Mouse (Mus musculus): ENCODE results near the gene Coro2b. TPM values are rescaled to one million over a fixed set of nuclear protein-coding genes. Genes with fewer than 3 reads are reported as not detected.

Gene Coro2b
- total and polyA plus RNA-seq, 2 experiments from 2014 or later, result 22.8 to 36.2 TPM

- WGBS, result 40% methylated on average over 7 of the region's 7 CpGs
- Histone ChIP-seq H3K9ac (replicated peaks; ENCODE audit: low read length, poor library complexity, severe bottlenecking) (no peak overlapping the region), H3K9me3 (ENCODE audit: low read length) (no peaks in the 10 kb centered on the region), H3K4me2 (ENCODE audit: low read depth, low read length, poor library complexity, severe bottlenecking) (no peak overlapping the region), H3K4me3 (ENCODE audit: low read depth, low read length) (no peak overlapping the region), H3K4me1 (ENCODE audit: insufficient read depth, low read length) (peaks cover 9% of the 10 kb centered on the region; the same call in 1 of the 2 replicates), H3K27ac (ENCODE audit: low read depth, low read length) (no peak overlapping the region), H3K27me3 (ENCODE audit: insufficient read depth, low read length) (no peaks in the 10 kb centered on the region), H3K36me3 (ENCODE audit: insufficient read depth, low read length) (no peaks in the 10 kb centered on the region)
- ATAC-seq (ENCODE audit: low FRiP score) (no peak), DNase-seq (ENCODE audit: low spot score) (peak; percentile 62)
- TF ChIP-seq CTCF (IDR thresholded peaks at IDR 0.05), result peak; percentile 71
Observed at GRCm38 (mm10) chr9:62553366-62553940, 16.6 kb upstream of the Coro2b start.

GRCm38 (mm10) chr9:62551531-62551930 is 14.7 kb upstream of the Coro2b start:
- H3K36me3 ChIP-seq (ENCODE audit: insufficient read depth, low read length), result no peaks in the 10 kb centered on the region
- no peak overlapping the region for H3K9ac ChIP-seq (replicated peaks; ENCODE audit: low read length, poor library complexity, severe bottlenecking)
- DNase-seq (ENCODE audit: low spot score), result no peak
- ATAC-seq (ENCODE audit: low FRiP score), result no peak
- H3K27ac ChIP-seq (ENCODE audit: low read depth, low read length), result no peak overlapping the region
- 92% methylated on average over 3 of the region's 3 CpGs for WGBS
- H3K4me3 ChIP-seq (ENCODE audit: low read depth, low read length), result no peak overlapping the region
- no peak overlapping the region for H3K4me2 ChIP-seq (ENCODE audit: low read depth, low read length, poor library complexity, severe bottlenecking)
- no peaks in the 10 kb centered on the region for H3K27me3 ChIP-seq (ENCODE audit: insufficient read depth, low read length)
- no peak for TF ChIP-seq CTCF (IDR thresholded peaks at IDR 0.05)
- H3K4me1 ChIP-seq (ENCODE audit: insufficient read depth, low read length), result peaks cover 9% of the 10 kb centered on the region; the same call in 1 of the 2 replicates
- no peaks in the 10 kb centered on the region for H3K9me3 ChIP-seq (ENCODE audit: low read length)

- no peak overlapping the region for H3K27ac ChIP-seq (ENCODE audit: low read depth, low read length)
- H3K9me3 ChIP-seq (ENCODE audit: low read length), result no peaks in the 10 kb centered on the region
- peak; percentile 76 for TF ChIP-seq CTCF (IDR thresholded peaks at IDR 0.05)
- H3K9ac ChIP-seq (replicated peaks; ENCODE audit: low read length, poor library complexity, severe bottlenecking), result no peak overlapping the region
- DNase-seq (ENCODE audit: low spot score) (peak; percentile 58), ATAC-seq (ENCODE audit: low FRiP score) (no peak)
- no peaks in the 10 kb centered on the region for H3K27me3 ChIP-seq (ENCODE audit: insufficient read depth, low read length)
- H3K36me3 ChIP-seq (ENCODE audit: insufficient read depth, low read length), result no peaks in the 10 kb centered on the region
- H3K4me3 ChIP-seq (ENCODE audit: low read depth, low read length), result no peak overlapping the region
- H3K4me2 ChIP-seq (ENCODE audit: low read depth, low read length, poor library complexity, severe bottlenecking), result no peak overlapping the region
- WGBS, result 53% methylated on average over 11 of the region's 11 CpGs
- H3K4me1 ChIP-seq (ENCODE audit: insufficient read depth, low read length), result peaks cover 9% of the 10 kb centered on the region; the same call in 1 of the 2 replicates
Observed at GRCm38 (mm10) chr9:62550661-62551093, 13.8 kb upstream of the Coro2b start.

- no peaks in the 10 kb centered on the region for H3K27me3 ChIP-seq (ENCODE audit: insufficient read depth, low read length)
- no peak overlapping the region for H3K4me3 ChIP-seq (ENCODE audit: low read depth, low read length)
- no peak overlapping the region for H3K4me2 ChIP-seq (ENCODE audit: low read depth, low read length, poor library complexity, severe bottlenecking)
- peaks cover 5% of the 10 kb centered on the region; the same call in 1 of the 2 replicates for H3K4me1 ChIP-seq (ENCODE audit: insufficient read depth, low read length)
- ATAC-seq (ENCODE audit: low FRiP score) (no peak), DNase-seq (ENCODE audit: low spot score) (peak; percentile 93)
- no peaks in the 10 kb centered on the region for H3K36me3 ChIP-seq (ENCODE audit: insufficient read depth, low read length)
- peak; percentile 99 for TF ChIP-seq CTCF (IDR thresholded peaks at IDR 0.05)
- H3K9ac ChIP-seq (replicated peaks; ENCODE audit: low read length, poor library complexity, severe bottlenecking), result no peak overlapping the region
- under 1% methylated on average over 8 of the region's 8 CpGs for WGBS
- no peak overlapping the region for H3K27ac ChIP-seq (ENCODE audit: low read depth, low read length)
- no peaks in the 10 kb centered on the region for H3K9me3 ChIP-seq (ENCODE audit: low read length)
Observed at GRCm38 (mm10) chr9:62549809-62550208, 13.0 kb upstream of the Coro2b start.

- no peaks in the 10 kb centered on the region for H3K36me3 ChIP-seq (ENCODE audit: insufficient read depth, low read length)
- H3K9me3 ChIP-seq (ENCODE audit: low read length), result no peaks in the 10 kb centered on the region
- ATAC-seq (ENCODE audit: low FRiP score) (no peak), DNase-seq (ENCODE audit: low spot score) (no peak)
- TF ChIP-seq CTCF (IDR thresholded peaks at IDR 0.05), result no peak
- H3K27me3 ChIP-seq (ENCODE audit: insufficient read depth, low read length), result no peaks in the 10 kb centered on the region
- 0 out of 2 replicates have a peak, but pooled peaks cover 3% of the 10 kb centered on the region for H3K4me1 ChIP-seq (ENCODE audit: insufficient read depth, low read length)
- no peak overlapping the region for H3K4me2 ChIP-seq (ENCODE audit: low read depth, low read length, poor library complexity, severe bottlenecking)
- no peak overlapping the region for H3K4me3 ChIP-seq (ENCODE audit: low read depth, low read length)
- no peak overlapping the region for H3K9ac ChIP-seq (replicated peaks; ENCODE audit: low read length, poor library complexity, severe bottlenecking)
- H3K27ac ChIP-seq (ENCODE audit: low read depth, low read length), result no peak overlapping the region
- 65% methylated on average over 3 of the region's 3 CpGs for WGBS
Observed at GRCm38 (mm10) chr9:62547476-62547875, 10.6 kb upstream of the Coro2b start.

- Histone ChIP-seq H3K4me1 (ENCODE audit: insufficient read depth, low read length) (peaks cover 5% of the 10 kb centered on the region; the same call in 1 of the 2 replicates), H3K4me3 (ENCODE audit: low read depth, low read length) (no peak overlapping the region), H3K27ac (ENCODE audit: low read depth, low read length) (no peak overlapping the region), H3K9me3 (ENCODE audit: low read length) (no peaks in the 10 kb centered on the region), H3K4me2 (ENCODE audit: low read depth, low read length, poor library complexity, severe bottlenecking) (no peak overlapping the region), H3K36me3 (ENCODE audit: insufficient read depth, low read length) (no peaks in the 10 kb centered on the region), H3K27me3 (ENCODE audit: insufficient read depth, low read length) (no peaks in the 10 kb centered on the region), H3K9ac (replicated peaks; ENCODE audit: low read length, poor library complexity, severe bottlenecking) (no peak overlapping the region)
- DNase-seq (ENCODE audit: low spot score), result peak; percentile 63
- 42% methylated on average over 10 of the region's 10 CpGs for WGBS
- no peak for TF ChIP-seq CTCF (IDR thresholded peaks at IDR 0.05)
- ATAC-seq (ENCODE audit: low FRiP score), result no peak
Observed at GRCm38 (mm10) chr9:62544856-62545255, 8.0 kb upstream of the Coro2b start.
